Mouse (Mus musculus) lung, embryonic 14.5 days (tissue): ENCODE data around the gene Fbxl4. TPM values are rescaled to one million over a fixed set of nuclear protein-coding genes. Genes with fewer than 3 reads are reported as not detected.
A peak's percentile ranks its signal among the peaks of the same experiment; 100 is the strongest.

Experiments used
- ATAC-seq: fragments of 200-750 bp; cut with Nextera tagmentation; 2 replicates; pipeline ENCODE4 v1.8.0; 2017; ENCODE audit warnings: mild to moderate bottlenecking, moderate TSS enrichment, moderate library complexity; ENCODE audit not compliant: insufficient read depth
- DNase-seq: peaks from one replicate; pipeline ENCODE4 v3.0.0-alpha.2; 2015
- H3K27ac ChIP-seq: fragments of 300-500 bp; sonication (generic); 2 replicates; pipeline ENCODE4 v1.5.1; 2014; ENCODE audit warnings: low read depth, mild to moderate bottlenecking, moderate library complexity
- H3K27me3 ChIP-seq: fragments of 300-500 bp; sonication (generic); 2 replicates; pipeline ENCODE4 v1.6.1; 2014; ENCODE audit warnings: low read length, control low read depth; ENCODE audit not compliant: insufficient read depth
- H3K36me3 ChIP-seq: fragments of 300-500 bp; sonication (generic); 2 replicates; pipeline ENCODE4 v1.6.1; 2014; ENCODE audit warnings: control low read depth; ENCODE audit not compliant: insufficient read depth
- H3K4me1 ChIP-seq: fragments of 300-500 bp; sonication (generic); 2 replicates; pipeline ENCODE4 v1.6.1; 2014; ENCODE audit warnings: antibody characterized with exemption, control low read depth; ENCODE audit not compliant: insufficient read depth
- H3K4me2 ChIP-seq: fragments of 300-500 bp; sonication (generic); 2 replicates; pipeline ENCODE4 v1.6.1; 2014; ENCODE audit warnings: mild to moderate bottlenecking
- H3K4me3 ChIP-seq: fragments of 300-500 bp; sonication (generic); 2 replicates; pipeline ENCODE4 v1.5.1; 2014; ENCODE audit warnings: low read depth, low read length
- H3K9ac ChIP-seq: fragments of 300-500 bp; sonication (generic); 2 replicates; pipeline ENCODE4 v1.6.1; 2014
- H3K9me3 ChIP-seq: fragments of 300-500 bp; sonication (generic); 2 replicates; pipeline ENCODE4 v1.6.1; 2016; ENCODE audit warnings: low read depth, low read length, control low read depth
- CTCF ChIP-seq: IDR thresholded peaks from 2 replicates; pipeline ENCODE4 v1.5.1; 2016; ENCODE audit warnings: antibody characterized with exemption, low read depth
- WGBS: fragments of 180-500 bp; shearing (Covaris S2); extraction: QIAGEN DNeasy Blood & Tissue Kit; methylation state at CpG from one replicate; pipeline ENCODE4 v1.1.7; 2014; 5-methylcytosine and 5-hydroxymethylcytosine counted together
- polyA plus RNA-seq: library from polyadenylated mRNA; unstranded; fragments of >200 nt; fragmentation: Nextera tagmentation; extraction: Ambion mirVana; gene quantifications from 2 replicates; pipeline ENCODE4 v1.2.1, GENCODE M21; 2014

Fbxl4 gene
- polyA plus RNA-seq, 1 experiment from 2014 or later: 11.5 TPM

DNA sequence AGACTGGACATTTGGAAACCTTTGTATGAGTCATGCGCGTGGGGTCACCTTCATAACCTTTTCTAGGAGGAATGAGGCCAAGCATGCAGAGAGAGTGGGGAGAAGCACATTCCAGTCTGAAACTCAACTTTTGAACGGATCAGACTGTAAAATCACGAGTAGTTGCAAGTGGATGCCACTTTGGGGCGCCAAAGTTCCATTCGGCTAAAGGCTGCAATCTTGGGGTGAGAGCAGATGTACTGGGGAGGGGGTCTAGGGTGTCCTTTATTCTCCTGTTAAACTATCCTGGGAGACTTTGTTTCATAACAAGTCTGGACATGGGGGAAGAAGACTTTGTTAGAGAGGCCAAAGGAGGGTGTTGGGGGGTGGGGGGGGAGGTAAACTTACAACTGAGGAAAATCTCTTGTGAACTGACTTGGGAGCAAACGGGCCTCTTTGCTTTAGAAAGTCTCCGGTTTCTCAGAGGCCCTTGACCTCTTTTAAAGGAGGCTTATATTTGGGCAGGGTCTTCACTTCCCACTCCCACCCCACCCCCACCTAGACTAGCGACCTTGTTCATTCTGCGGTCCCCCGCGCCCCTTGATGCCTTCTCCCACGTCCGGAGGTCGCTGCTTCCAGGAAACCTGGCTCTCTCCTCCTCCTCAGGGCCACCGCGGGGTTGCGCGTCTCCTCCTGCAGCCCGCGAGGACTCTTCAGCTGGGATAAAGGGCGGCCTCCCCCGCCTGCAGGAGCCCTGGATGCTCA lies 119.8 kb downstream of the Fbxl4 start:
- Histone ChIP-seq H3K27me3 (peaks cover 68% of the 10 kb centered on the region), H3K9ac (no peak overlapping the region), H3K9me3 (no peaks in the 10 kb centered on the region), H3K4me2 (peak overlapping the region; percentile 61), H3K27ac (no peak overlapping the region), H3K4me1 (no peaks in the 10 kb centered on the region), H3K4me3 (peak overlapping the region; percentile 22), H3K36me3 (no peaks in the 10 kb centered on the region)
- ATAC-seq (peak; percentile 64; the same call in 1 of the 2 replicates), DNase-seq (peak; percentile 73)
- under 1% methylated on average over 23 of the region's 23 CpGs for WGBS
- peak; percentile 75 for TF ChIP-seq CTCF

DNA sequence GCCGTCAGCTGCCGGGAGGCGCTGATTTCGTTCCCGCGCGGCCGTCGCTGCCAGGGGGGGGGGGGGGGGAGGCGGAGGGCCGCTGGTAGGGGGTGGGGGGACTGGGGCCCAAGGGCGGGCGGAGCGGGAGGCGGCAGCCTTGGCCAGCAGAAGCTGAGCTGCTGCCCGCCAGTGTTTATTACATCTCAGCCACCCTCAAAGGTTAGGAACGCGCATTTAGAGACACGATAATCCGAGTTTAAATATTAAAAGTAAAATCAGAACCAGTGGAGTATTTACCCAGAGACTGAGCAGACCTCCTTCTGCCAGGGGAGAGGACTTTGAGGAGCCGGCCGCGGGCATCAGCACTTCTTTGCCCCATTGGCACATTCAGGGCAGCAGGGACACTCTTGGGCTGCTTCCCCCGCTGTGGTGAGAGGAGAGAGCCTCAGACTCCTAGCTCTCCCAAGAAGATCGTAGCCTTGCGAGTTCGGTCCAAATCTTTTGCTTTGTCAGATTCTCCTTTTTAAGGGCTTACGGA lies 120.4 kb downstream of the Fbxl4 start:
- Histone ChIP-seq H3K4me3 (peak overlapping the region; percentile 22), H3K4me1 (no peaks in the 10 kb centered on the region), H3K27ac (no peak overlapping the region), H3K9me3 (no peaks in the 10 kb centered on the region), H3K9ac (no peak overlapping the region), H3K27me3 (peaks cover 74% of the 10 kb centered on the region), H3K36me3 (no peaks in the 10 kb centered on the region), H3K4me2 (peak overlapping the region; percentile 61)
- WGBS: under 1% methylated on average over 19 of the region's 28 CpGs
- ATAC-seq: peak; percentile 46; the same call in 1 of the 2 replicates
- no peak for DNase-seq
- TF ChIP-seq CTCF: no peak

DNA sequence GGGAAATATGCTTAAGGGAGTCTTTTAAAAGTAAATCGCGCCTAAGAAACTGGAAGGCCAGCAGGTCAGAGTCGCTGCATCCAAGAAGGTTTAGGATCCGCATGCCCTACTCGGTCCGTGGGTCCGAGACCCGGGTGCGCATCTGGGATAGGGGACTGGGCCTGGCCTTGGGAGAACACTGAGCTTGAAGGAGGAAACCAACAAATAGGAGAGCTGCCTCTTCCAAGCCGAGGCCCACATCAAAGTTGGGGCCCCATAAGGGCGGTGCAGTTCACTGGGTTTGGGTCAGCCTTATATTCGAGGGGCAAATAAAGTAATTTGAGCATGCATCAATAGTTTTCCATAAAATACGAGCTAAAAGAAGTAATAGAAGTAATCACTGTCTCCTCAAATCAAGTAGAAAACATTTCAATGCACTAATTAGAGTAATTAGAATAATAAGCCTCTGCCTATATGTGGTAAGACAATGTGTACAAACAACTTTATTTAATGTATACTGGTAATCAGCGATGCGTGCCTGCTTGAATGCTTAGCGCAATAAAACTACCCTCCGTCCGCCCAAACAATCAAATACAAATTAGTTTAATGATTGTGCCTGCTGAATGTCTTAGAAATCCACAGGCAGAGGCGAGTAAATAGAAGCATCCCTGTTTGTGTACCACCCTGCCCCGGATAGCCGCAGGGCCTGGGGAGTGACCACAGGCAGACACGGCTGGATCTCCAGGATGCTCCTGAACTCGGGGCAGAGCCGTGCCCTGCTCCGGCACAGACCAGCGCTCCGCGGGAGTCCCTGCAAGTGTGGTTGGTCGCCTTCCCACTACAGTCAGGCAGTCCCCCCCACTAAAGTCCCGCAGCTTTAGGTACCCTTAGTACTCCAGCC lies 121.4 kb downstream of the Fbxl4 start:
- peaks cover 84% of the 10 kb centered on the region for H3K27me3 ChIP-seq
- H3K9ac ChIP-seq: no peak overlapping the region
- H3K4me3 ChIP-seq: no peak overlapping the region
- no peak for DNase-seq
- H3K36me3 ChIP-seq: no peaks in the 10 kb centered on the region
- no peaks in the 10 kb centered on the region for H3K4me1 ChIP-seq
- no peak for TF ChIP-seq CTCF
- no peak overlapping the region for H3K27ac ChIP-seq
- 3% methylated on average over 30 of the region's 30 CpGs for WGBS
- H3K9me3 ChIP-seq: no peaks in the 10 kb centered on the region
- no peak for ATAC-seq
- H3K4me2 ChIP-seq: no peak overlapping the region

DNA sequence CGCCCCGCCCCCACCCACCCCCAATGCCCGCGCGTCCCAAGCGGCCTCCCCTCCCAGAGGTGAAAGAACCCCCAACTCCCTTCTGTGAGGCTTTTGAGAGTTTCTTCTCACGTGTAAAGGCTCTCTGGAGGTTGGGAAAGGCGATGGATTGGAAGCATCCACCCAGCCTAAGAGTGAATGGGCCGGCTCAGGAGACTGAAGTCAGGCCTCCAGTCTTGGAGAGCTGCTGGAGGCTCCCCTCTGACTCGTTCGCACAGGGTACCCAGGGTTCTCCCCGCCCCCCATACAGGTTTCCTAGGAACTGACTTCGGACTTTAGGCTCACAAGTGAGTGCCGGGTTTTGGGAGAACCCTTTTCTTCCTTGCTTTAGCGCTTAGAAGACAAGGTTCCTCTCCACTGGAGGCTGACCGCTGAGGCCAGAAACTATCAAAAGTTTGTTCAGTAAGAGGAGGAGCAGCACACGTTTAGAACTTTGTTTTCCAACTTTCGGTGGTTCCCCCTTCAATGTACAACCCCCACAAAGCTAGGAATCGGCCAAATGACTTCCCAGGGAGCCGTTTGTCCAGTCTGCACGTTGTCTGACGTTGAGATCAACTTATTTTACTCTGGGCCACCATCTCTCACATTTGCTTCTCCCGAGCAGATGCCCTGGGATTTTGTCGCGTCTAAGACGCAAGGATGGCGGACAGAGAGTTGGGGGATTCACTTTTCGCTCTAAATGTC lies 122.2 kb downstream of the Fbxl4 start:
- no peak for DNase-seq
- Histone ChIP-seq H3K4me1 (no peaks in the 10 kb centered on the region), H3K4me2 (no peak overlapping the region), H3K36me3 (no peaks in the 10 kb centered on the region), H3K4me3 (no peak overlapping the region), H3K27me3 (peaks cover 88% of the 10 kb centered on the region), H3K9ac (no peak overlapping the region), H3K9me3 (no peaks in the 10 kb centered on the region), H3K27ac (no peak overlapping the region)
- no peak for TF ChIP-seq CTCF
- WGBS: 2% methylated on average over 28 of the region's 28 CpGs
- no peak for ATAC-seq

DNA sequence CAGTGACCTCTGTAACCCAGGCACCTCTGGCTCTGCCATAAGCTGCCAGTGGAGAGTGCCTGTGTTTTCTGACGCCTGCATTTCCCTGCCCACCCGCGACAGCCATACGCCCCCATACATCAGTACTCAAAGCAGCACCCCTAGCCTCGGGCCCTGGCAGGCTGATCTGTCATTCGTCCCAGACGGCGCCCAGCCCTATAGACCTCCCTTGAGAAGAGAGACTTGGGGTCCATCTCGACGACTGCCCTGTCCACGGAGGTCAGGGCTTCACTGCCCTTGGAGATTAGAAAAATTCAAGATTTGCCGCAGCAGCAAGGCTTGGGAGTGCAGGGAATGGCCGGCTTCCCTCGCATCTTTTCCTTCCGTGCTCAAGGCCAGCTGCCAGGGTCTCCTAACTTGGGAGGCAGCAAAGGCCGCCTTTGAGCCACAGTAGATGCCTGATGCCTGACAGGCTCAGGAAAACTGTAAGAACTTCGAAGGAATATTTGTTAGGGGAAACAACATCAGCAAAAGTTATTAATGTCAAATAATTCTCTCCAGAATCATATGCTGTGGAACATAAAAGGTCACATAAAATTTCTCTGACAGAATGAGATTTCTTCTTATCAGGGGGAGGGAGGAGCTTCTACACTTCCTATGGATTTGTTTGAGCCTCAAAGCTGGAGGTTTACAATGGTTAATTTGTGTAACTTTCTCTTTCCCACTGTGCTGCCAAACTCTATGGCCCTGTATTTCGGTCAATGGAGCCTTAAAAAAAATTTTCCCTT lies 122.9 kb downstream of the Fbxl4 start:
- no peak for ATAC-seq
- Histone ChIP-seq H3K36me3 (no peaks in the 10 kb centered on the region), H3K9ac (no peak overlapping the region), H3K27me3 (peaks cover 95% of the 10 kb centered on the region), H3K4me2 (no peak overlapping the region), H3K27ac (no peak overlapping the region), H3K4me3 (no peak overlapping the region), H3K9me3 (no peaks in the 10 kb centered on the region), H3K4me1 (no peaks in the 10 kb centered on the region)
- under 1% methylated on average over 18 of the region's 18 CpGs for WGBS
- DNase-seq: no peak
- TF ChIP-seq CTCF: no peak

DNA sequence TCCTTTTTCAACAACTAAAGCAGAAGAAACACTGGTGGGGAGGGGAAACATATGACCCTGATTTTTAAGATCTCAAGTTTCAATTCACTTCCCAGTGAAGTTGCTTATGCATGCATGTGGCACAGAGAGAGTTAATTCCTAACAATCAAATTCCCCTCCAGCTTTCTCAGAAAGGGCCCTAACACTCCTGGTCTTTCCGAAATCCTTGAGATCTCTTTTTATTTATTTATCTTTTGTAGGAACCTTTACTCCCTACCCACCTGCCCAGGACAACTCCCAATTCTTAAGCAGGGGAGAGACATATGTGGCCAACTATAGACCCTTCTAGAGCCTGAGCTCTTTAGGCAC lies 123.5 kb downstream of the Fbxl4 start:
- Histone ChIP-seq H3K4me3 (no peak overlapping the region), H3K9ac (no peak overlapping the region), H3K36me3 (no peaks in the 10 kb centered on the region), H3K4me2 (no peak overlapping the region), H3K9me3 (no peaks in the 10 kb centered on the region), H3K27me3 (peaks cover 95% of the 10 kb centered on the region), H3K4me1 (no peaks in the 10 kb centered on the region), H3K27ac (no peak overlapping the region)
- ATAC-seq: no peak
- 4% methylated on average over 1 of the region's 1 CpGs for WGBS
- TF ChIP-seq CTCF: no peak
- no peak for DNase-seq
